Mouse (Mus musculus): ENCODE data around the gene Fam213b. TPM values are rescaled to one million over a fixed set of nuclear protein-coding genes. Genes with fewer than 3 reads are reported as not detected.

Fam213b gene
- polyA plus RNA-seq, 1 experiment from 2014 or later, result 36.1 TPM

DNA sequence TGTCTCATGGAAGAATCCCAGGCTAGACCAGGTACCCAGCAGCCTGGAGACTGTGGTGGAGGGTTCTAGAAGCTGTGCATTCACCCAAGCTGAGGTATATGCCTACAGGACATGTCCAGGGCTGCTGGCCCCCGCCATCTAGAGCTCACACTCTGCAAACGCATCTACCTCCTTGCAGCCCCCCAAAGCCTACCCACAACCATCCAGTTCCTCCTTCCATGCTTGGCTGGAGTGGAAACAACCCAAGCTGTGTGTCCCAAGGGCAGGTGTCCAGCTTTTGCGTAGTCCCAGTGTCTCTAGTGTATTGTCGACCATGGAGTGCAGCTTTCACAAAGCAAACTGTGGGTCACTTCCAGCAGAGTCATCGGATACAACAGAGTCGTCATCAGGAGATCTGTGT lies 31.7 kb downstream of the Fam213b start:
- 81% methylated on average over 6 of the region's 6 CpGs for WGBS
- no peaks in the 10 kb centered on the region for H3K36me3 ChIP-seq
- no peak overlapping the region for H3K9ac ChIP-seq
- no peak overlapping the region for H3K4me2 ChIP-seq (replicated peaks)
- peaks cover 19% of the 10 kb centered on the region for H3K4me1 ChIP-seq
- H3K4me3 ChIP-seq, result no peak overlapping the region
- H3K27ac ChIP-seq, result no peak overlapping the region
- peaks cover 6% of the 10 kb centered on the region; the same call in 1 of the 2 replicates for H3K27me3 ChIP-seq (replicated peaks)
- no peaks in the 10 kb centered on the region for H3K9me3 ChIP-seq
- ATAC-seq (ENCODE audit: low FRiP score, low read depth), result no peak

GRCm38 (mm10) chr4:154866391-154866790 lies 32.5 kb downstream of the Fam213b start:
- no peak for ATAC-seq (ENCODE audit: low FRiP score, low read depth)

GRCm38 (mm10) chr4:154864961-154865760 lies 33.8 kb downstream of the Fam213b start:
- 0 out of 2 replicates have a peak, but pooled peaks cover 3% of the 10 kb centered on the region for H3K27me3 ChIP-seq (replicated peaks)
- H3K4me1 ChIP-seq, result peaks cover 12% of the 10 kb centered on the region
- H3K4me3 ChIP-seq, result no peak overlapping the region
- H3K9me3 ChIP-seq, result no peaks in the 10 kb centered on the region
- peak overlapping the region; percentile 58 for H3K4me2 ChIP-seq (replicated peaks)
- no peaks in the 10 kb centered on the region for H3K36me3 ChIP-seq
- H3K27ac ChIP-seq, result no peak overlapping the region
- WGBS, result 83% methylated on average over 18 of the region's 18 CpGs
- peak overlapping the region; percentile 56 for H3K9ac ChIP-seq
- peak; percentile 27; the same call in 1 of the 2 replicates for ATAC-seq (ENCODE audit: low FRiP score, low read depth)

More at GRCm38 (mm10) chr4:154866391-154866790, 32.5 kb downstream of the Fam213b start:
- Histone ChIP-seq H3K9ac (no peak overlapping the region), H3K4me2 (replicated peaks) (no peak overlapping the region), H3K27me3 (replicated peaks) (no peaks in the 10 kb centered on the region; the same call in 1 of the 2 replicates), H3K4me3 (no peak overlapping the region), H3K9me3 (no peaks in the 10 kb centered on the region), H3K36me3 (no peaks in the 10 kb centered on the region), H3K4me1 (peaks cover 12% of the 10 kb centered on the region), H3K27ac (no peak overlapping the region)
- 88% methylated on average over 5 of the region's 5 CpGs for WGBS

GRCm38 (mm10) chr4:154864271-154864771 lies 34.6 kb downstream of the Fam213b start:
- Histone ChIP-seq H3K4me1 (peaks cover 12% of the 10 kb centered on the region), H3K9ac (peak overlapping the region; percentile 56), H3K36me3 (no peaks in the 10 kb centered on the region), H3K27me3 (replicated peaks) (peaks cover 5% of the 10 kb centered on the region; the same call in 1 of the 2 replicates), H3K4me2 (replicated peaks) (peak overlapping the region; percentile 58), H3K9me3 (no peaks in the 10 kb centered on the region), H3K4me3 (peak overlapping the region; percentile 29), H3K27ac (no peak overlapping the region)
- WGBS, result under 1% methylated on average over 18 of the region's 18 CpGs
- peak; percentile 89 for ATAC-seq (ENCODE audit: low FRiP score, low read depth)

DNA sequence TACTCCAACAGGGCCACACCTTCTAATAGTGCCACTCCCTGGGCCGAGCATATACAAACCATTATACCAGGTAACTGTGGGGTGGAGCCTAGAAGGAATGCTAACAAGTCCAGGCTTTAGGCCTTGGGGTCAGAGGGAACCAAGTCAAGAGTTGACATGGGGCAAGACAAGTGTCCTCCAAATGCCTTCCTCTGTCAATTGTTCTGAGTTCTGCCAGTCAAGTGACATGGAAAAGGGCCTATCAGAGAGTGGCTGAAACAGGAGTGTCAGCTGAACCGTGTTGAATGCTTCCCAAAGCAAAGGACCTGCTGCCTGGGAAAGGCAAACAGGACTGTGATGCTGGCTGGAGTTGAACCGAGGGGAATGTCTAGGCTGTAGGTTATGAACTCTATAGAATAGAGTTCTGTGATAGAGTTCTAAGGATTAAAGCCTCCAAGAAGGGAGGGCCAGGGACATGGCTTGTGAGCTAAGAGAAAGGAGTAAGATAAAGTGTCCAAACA lies 35.4 kb downstream of the Fam213b start:
- Histone ChIP-seq H3K9ac (no peak overlapping the region), H3K27ac (no peak overlapping the region), H3K4me2 (replicated peaks) (peak overlapping the region; percentile 58; the same call in 1 of the 2 replicates), H3K4me3 (no peak overlapping the region), H3K9me3 (no peaks in the 10 kb centered on the region), H3K4me1 (peaks cover 12% of the 10 kb centered on the region), H3K27me3 (replicated peaks) (peaks cover 5% of the 10 kb centered on the region; the same call in 1 of the 2 replicates), H3K36me3 (no peaks in the 10 kb centered on the region)
- no peak for ATAC-seq (ENCODE audit: low FRiP score, low read depth)
- WGBS, result 88% methylated on average over 3 of the region's 3 CpGs

DNA sequence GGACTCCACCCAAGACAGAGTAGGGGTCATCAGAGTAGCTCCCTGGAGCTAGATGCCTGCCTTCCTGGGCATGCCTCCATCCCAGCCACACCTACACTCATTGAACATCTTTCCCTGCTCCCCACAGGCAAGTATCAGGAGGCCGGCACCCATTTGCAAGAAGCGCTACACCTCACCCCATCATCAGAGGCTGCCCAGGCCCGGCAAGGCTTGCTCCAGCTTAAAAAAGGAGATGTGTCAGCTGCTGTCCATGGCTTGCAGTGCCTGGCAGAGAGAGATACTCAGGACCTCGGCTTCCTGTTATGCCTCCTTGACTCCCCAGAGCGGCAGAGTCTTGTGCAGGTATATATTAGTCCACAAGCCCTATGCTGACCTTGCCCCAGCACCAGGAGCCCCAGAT lies 37.0 kb downstream of the Fam213b start:
- Histone ChIP-seq H3K9me3 (no peaks in the 10 kb centered on the region), H3K27me3 (replicated peaks) (peaks cover 8% of the 10 kb centered on the region; the same call in 1 of the 2 replicates), H3K4me2 (replicated peaks) (no peak overlapping the region), H3K4me3 (no peak overlapping the region), H3K27ac (no peak overlapping the region), H3K36me3 (no peaks in the 10 kb centered on the region), H3K9ac (no peak overlapping the region), H3K4me1 (peaks cover 12% of the 10 kb centered on the region)
- 75% methylated on average over 5 of the region's 5 CpGs for WGBS
- ATAC-seq (ENCODE audit: low FRiP score, low read depth), result no peak

GRCm38 (mm10) chr4:154858601-154859000 lies 40.3 kb downstream of the Fam213b start:
- Histone ChIP-seq H3K9ac (no peak overlapping the region), H3K4me2 (replicated peaks) (no peak overlapping the region), H3K27ac (no peak overlapping the region), H3K9me3 (no peaks in the 10 kb centered on the region), H3K4me3 (no peak overlapping the region), H3K27me3 (replicated peaks) (peaks cover 32% of the 10 kb centered on the region), H3K4me1 (peaks cover 4% of the 10 kb centered on the region; the same call in 1 of the 2 replicates), H3K36me3 (no peaks in the 10 kb centered on the region)
- 76% methylated on average over 3 of the region's 3 CpGs for WGBS
- no peak for ATAC-seq (ENCODE audit: low FRiP score, low read depth)

GRCm38 (mm10) chr4:154857366-154858240 lies 41.3 kb downstream of the Fam213b start:
- 82% methylated on average over 10 of the region's 10 CpGs for WGBS
- Histone ChIP-seq H3K27ac (no peak overlapping the region), H3K4me2 (replicated peaks) (no peak overlapping the region), H3K27me3 (replicated peaks) (peaks cover 32% of the 10 kb centered on the region), H3K4me1 (peaks cover 4% of the 10 kb centered on the region; the same call in 1 of the 2 replicates), H3K9me3 (no peaks in the 10 kb centered on the region), H3K4me3 (no peak overlapping the region), H3K9ac (no peak overlapping the region), H3K36me3 (no peaks in the 10 kb centered on the region)
- no peak for ATAC-seq (ENCODE audit: low FRiP score, low read depth)

- Histone ChIP-seq H3K4me2 (replicated peaks) (peak overlapping the region; percentile 90), H3K36me3 (no peaks in the 10 kb centered on the region), H3K4me3 (no peak overlapping the region), H3K9me3 (no peaks in the 10 kb centered on the region), H3K27me3 (replicated peaks) (peaks cover 32% of the 10 kb centered on the region), H3K4me1 (peaks cover 4% of the 10 kb centered on the region; the same call in 1 of the 2 replicates), H3K9ac (no peak overlapping the region), H3K27ac (no peak overlapping the region)
- 86% methylated on average over 7 of the region's 7 CpGs for WGBS
- no peak for ATAC-seq (ENCODE audit: low FRiP score, low read depth)
Measured at GRCm38 (mm10) chr4:154856882-154857281, 42.1 kb downstream of the Fam213b start.

GRCm38 (mm10) chr4:154856480-154856837 lies 42.5 kb downstream of the Fam213b start:
- H3K27me3 ChIP-seq (replicated peaks), result peaks cover 32% of the 10 kb centered on the region
- H3K4me3 ChIP-seq, result peak overlapping the region; percentile 48
- H3K9me3 ChIP-seq, result no peaks in the 10 kb centered on the region
- H3K4me1 ChIP-seq, result peaks cover 4% of the 10 kb centered on the region; the same call in 1 of the 2 replicates
- 0 out of 2 replicates have a peak overlapping the region, but pooled peaks have one; percentile 53 for H3K27ac ChIP-seq
- 17% methylated on average over 9 of the region's 9 CpGs for WGBS
- H3K4me2 ChIP-seq (replicated peaks), result peak overlapping the region; percentile 90
- peak overlapping the region; percentile 64 for H3K9ac ChIP-seq
- peak; percentile 11; the same call in 1 of the 2 replicates for ATAC-seq (ENCODE audit: low FRiP score, low read depth)
- H3K36me3 ChIP-seq, result no peaks in the 10 kb centered on the region

DNA sequence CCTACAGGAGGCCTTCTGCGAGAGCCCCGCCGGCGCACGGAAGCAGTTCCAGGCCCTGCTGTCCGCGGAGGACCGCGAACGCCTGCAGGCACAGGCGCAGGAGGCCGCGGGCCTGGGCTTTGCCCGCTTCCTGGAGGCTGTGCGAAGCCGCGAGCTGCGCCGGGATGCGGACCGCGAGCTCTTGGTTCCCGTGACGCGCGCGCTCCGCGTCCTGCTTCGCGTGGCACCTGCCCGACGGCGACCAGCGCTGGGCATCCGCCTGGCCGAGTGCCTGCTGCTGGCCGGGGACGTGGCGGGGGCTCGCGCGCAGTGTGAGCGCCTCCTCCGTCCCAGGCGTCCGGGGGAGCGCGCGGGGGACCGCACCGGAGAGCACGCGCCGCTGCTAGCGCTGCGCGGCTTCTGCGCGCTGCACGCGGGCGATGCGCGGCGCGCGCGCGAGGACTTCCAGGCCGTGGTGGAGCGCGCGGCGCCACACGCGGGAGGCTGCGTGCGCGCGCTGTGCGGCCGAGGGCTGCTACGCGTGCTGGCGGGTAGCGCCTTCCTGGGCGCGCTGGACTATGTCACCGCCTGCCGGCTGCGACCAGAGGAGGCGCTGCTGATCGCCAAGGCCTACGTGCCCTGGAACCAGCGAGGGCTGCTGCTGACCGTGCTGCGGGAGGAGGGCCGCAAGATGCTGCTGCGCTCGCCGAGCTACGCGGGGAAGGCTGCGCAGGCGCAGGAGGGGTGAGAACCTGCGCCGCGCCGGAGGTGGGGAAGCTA lies 43.0 kb downstream of the Fam213b start:
- H3K4me1 ChIP-seq, result peaks cover 4% of the 10 kb centered on the region; the same call in 1 of the 2 replicates

More for the DNA sequence above, 43.0 kb downstream of the Fam213b start:
- Histone ChIP-seq H3K27me3 (replicated peaks) (peaks cover 32% of the 10 kb centered on the region), H3K9me3 (no peaks in the 10 kb centered on the region), H3K9ac (peak overlapping the region; percentile 64), H3K4me2 (replicated peaks) (peak overlapping the region; percentile 90), H3K27ac (peak overlapping the region; percentile 53; the same call in 1 of the 2 replicates), H3K36me3 (no peaks in the 10 kb centered on the region), H3K4me3 (peak overlapping the region; percentile 48)
- ATAC-seq (ENCODE audit: low FRiP score, low read depth), result peak; percentile 96
- WGBS, result under 1% methylated on average over 110 of the region's 110 CpGs
